Mouse (Mus musculus) ES-E14 (cell line): ENCODE results near the gene Ccl11.

ENCODE experiments used
- HCFC1 ChIP-seq: IDR thresholded peaks from 2 replicates; pipeline ENCODE4 v1.6.1; 2012; ENCODE audit warnings: low read length, inconsistent platforms, borderline replicate concordance; ENCODE audit not compliant: insufficient read depth
- MAFK ChIP-seq: IDR thresholded peaks from 2 replicates; pipeline ENCODE4 v1.6.1; 2014; ENCODE audit warnings: mild to moderate bottlenecking, low read depth, low read length, inconsistent platforms; ENCODE audit not compliant: insufficient read depth
- ZNF384 ChIP-seq: IDR thresholded peaks from 2 replicates; pipeline ENCODE4 v1.6.1; 2012; ENCODE audit warnings: low read depth, low read length, inconsistent platforms

DNA sequence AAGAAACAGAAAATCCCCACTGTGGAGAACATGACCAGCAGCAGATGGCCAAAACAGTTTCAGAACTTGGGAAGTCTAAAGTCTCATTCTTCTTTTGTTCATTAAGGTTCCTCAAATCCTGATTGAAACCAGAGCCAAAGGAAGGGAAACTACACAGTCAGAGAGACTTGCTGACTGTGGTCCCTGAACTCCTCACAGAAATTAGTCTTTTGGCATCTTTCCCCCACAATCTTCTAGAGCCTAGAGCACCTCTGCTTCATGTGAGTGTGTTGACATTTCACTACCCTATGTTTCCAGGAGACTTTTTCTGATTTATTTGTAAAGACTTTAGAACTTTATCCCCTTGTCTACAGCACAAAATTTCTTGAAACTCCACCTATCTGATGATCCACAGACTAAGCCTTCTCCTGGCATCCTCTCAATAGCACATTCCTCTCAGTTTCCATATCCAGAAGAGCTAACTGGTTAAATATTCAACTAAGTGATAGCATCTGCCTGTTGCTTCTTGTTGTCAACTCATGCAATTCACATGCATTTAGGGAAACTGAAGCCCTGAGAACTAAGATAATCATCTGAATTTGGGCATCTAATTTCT is 20.6 kb downstream of the Ccl11 start:
- TF ChIP-seq MAFK, result no peak
- no peak for TF ChIP-seq HCFC1
- no peak for TF ChIP-seq ZNF384
